Mouse (Mus musculus): Measurements from ENCODE around the gene Atxn1.
A peak's percentile ranks its signal among the peaks of the same experiment; 100 is the strongest.

GRCm38 (mm10) chr13:45577784-45578183 is 387.0 kb downstream of the Atxn1 start:
- peak; percentile 21; the same call in 1 of the 2 replicates for TF ChIP-seq CTCF (IDR thresholded peaks at IDR 0.05; ENCODE audit: insufficient read depth, low read length)
- no peak for TF ChIP-seq POLR2A (IDR thresholded peaks at IDR 0.05; ENCODE audit: borderline replicate concordance, extremely low read depth, low read depth, low read length)

Measured in lung, adult 2 months (tissue).